Mouse (Mus musculus) E14TG2a.4 (cell line): ENCODE measurements at regions not wholly inside any gene's neighbourhood (a gene's known extent, or its start where the extent isn't known, plus 50 kb on each side); places are given as distances from the start of the nearest gene placed in this dataset.

Experiments used
- CTCF ChIP-seq: conservative IDR thresholded peaks from 2 replicates; pipeline ENCODE4 v1.5.1; 2014; ENCODE audit warnings: low read length
- NANOG ChIP-seq: IDR thresholded peaks from 2 replicates; pipeline ENCODE4 v1.6.1; 2014; ENCODE audit warnings: borderline replicate concordance, low read length, mixed read lengths
- POU5F1 ChIP-seq: IDR thresholded peaks from 2 replicates; pipeline ENCODE4 v1.6.1; 2014; ENCODE audit warnings: low read length, borderline replicate concordance

DNA sequence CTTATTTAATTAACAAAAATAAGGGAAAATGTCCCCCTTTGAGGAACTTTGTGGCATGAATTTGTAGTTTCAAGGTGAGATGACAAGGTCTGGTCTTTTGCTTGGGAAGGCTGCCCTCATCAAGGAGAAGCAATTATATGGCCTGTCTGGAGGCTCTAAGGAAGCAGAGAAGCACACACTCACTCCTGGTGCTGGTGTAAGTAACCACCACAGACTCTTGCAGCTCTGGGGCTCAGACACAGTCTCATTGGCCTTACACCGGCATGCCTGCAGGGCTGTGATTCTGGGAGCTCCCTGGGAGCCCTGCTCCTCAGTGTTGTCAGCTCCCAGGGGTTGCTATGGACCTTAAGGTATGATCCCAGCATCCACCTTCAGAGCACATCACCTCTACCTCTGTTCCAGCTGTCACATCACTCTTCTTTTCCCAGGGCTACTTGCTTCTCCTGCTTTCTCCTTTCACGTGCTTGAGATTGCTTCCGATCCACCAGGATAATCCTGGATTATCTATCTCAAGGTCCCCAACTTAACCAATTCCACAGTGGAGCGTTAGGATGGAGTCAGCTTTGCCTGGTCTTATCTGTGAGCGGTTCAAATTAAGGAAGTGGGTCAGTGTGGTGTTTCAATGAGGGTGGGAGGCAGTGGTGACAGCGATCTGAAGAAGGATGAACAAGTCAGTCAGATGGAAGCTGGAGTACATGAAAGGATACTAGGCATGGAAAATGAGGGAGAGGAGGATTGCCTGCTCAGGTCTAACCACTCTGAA is 96.0 kb upstream of the Clnk start:
- TF ChIP-seq CTCF, result no peak
- no peak for TF ChIP-seq NANOG
- no peak for TF ChIP-seq POU5F1
